Mouse (Mus musculus): ENCODE measurements around the gene Fbxw9. TPM values are rescaled to one million over a fixed set of nuclear protein-coding genes. Genes with fewer than 3 reads are reported as not detected.

The Fbxw9 gene
- polyA plus RNA-seq, 1 experiment from 2014 or later = 36.7 TPM

- peaks cover 38% of the 10 kb centered on the region for H3K4me1 ChIP-seq
- 2% methylated on average over 13 of the region's 13 CpGs for WGBS
- H3K9me3 ChIP-seq = no peaks in the 10 kb centered on the region
- H3K9ac ChIP-seq = peak overlapping the region; percentile 100
- no peaks in the 10 kb centered on the region for H3K27me3 ChIP-seq
- no peak for ATAC-seq (ENCODE audit: insufficient number of reproducible peaks, insufficient read depth, low FRiP score, low TSS enrichment, low read depth)
- peaks cover 52% of the 10 kb centered on the region for H3K36me3 ChIP-seq
- H3K4me2 ChIP-seq = peak overlapping the region; percentile 92
- H3K27ac ChIP-seq = peak overlapping the region; percentile 90
- peak overlapping the region; percentile 99 for H3K4me3 ChIP-seq
Measured at GRCm38 (mm10) chr8:85027516-85027855, 32.4 kb upstream of the Fbxw9 start.

GRCm38 (mm10) chr8:85027922-85028321, 31.9 kb upstream of the Fbxw9 start:
- H3K27me3 ChIP-seq = no peaks in the 10 kb centered on the region
- ATAC-seq (ENCODE audit: insufficient number of reproducible peaks, insufficient read depth, low FRiP score, low TSS enrichment, low read depth) = no peak
- H3K9me3 ChIP-seq = no peaks in the 10 kb centered on the region
- no peak overlapping the region for H3K27ac ChIP-seq
- H3K4me1 ChIP-seq = peaks cover 38% of the 10 kb centered on the region
- H3K36me3 ChIP-seq = peaks cover 52% of the 10 kb centered on the region
- H3K4me2 ChIP-seq = peak overlapping the region; percentile 92
- WGBS = 25% methylated on average over 2 of the region's 2 CpGs
- H3K9ac ChIP-seq = peak overlapping the region; percentile 100
- H3K4me3 ChIP-seq = peak overlapping the region; percentile 99

- Histone ChIP-seq H3K9me3 (no peaks in the 10 kb centered on the region), H3K4me3 (peak overlapping the region; percentile 99; the same call in 1 of the 2 replicates), H3K4me1 (peaks cover 35% of the 10 kb centered on the region), H3K27ac (no peak overlapping the region), H3K36me3 (peaks cover 51% of the 10 kb centered on the region), H3K4me2 (peak overlapping the region; percentile 92; the same call in 1 of the 2 replicates), H3K9ac (peak overlapping the region; percentile 100), H3K27me3 (no peaks in the 10 kb centered on the region)
- 87% methylated on average over 14 of the region's 14 CpGs for WGBS
- no peak for ATAC-seq (ENCODE audit: insufficient number of reproducible peaks, insufficient read depth, low FRiP score, low TSS enrichment, low read depth)
Measured at GRCm38 (mm10) chr8:85029271-85029670, 30.6 kb upstream of the Fbxw9 start.

GRCm38 (mm10) chr8:85032622-85033311, 27.1 kb upstream of the Fbxw9 start:
- Histone ChIP-seq H3K27ac (no peak overlapping the region), H3K27me3 (no peaks in the 10 kb centered on the region), H3K4me2 (no peak overlapping the region), H3K4me1 (peaks cover 31% of the 10 kb centered on the region), H3K4me3 (no peak overlapping the region), H3K9me3 (no peaks in the 10 kb centered on the region), H3K9ac (no peak overlapping the region), H3K36me3 (peaks cover 51% of the 10 kb centered on the region)
- ATAC-seq (ENCODE audit: insufficient number of reproducible peaks, insufficient read depth, low FRiP score, low TSS enrichment, low read depth) = no peak
- WGBS = 84% methylated on average over 4 of the region's 4 CpGs

- no peak overlapping the region for H3K27ac ChIP-seq
- no peaks in the 10 kb centered on the region for H3K9me3 ChIP-seq
- no peak overlapping the region for H3K4me3 ChIP-seq
- no peaks in the 10 kb centered on the region for H3K27me3 ChIP-seq
- 54% methylated on average over 1 of the region's 1 CpGs for WGBS
- peak overlapping the region; percentile 14; the same call in 1 of the 2 replicates for H3K4me2 ChIP-seq
- H3K4me1 ChIP-seq = peaks cover 27% of the 10 kb centered on the region
- no peak overlapping the region for H3K9ac ChIP-seq
- peaks cover 49% of the 10 kb centered on the region for H3K36me3 ChIP-seq
- ATAC-seq (ENCODE audit: insufficient number of reproducible peaks, insufficient read depth, low FRiP score, low TSS enrichment, low read depth) = no peak
Measured at GRCm38 (mm10) chr8:85033867-85034266, 26.0 kb upstream of the Fbxw9 start.

GRCm38 (mm10) chr8:85034764-85035163, 25.1 kb upstream of the Fbxw9 start:
- peak overlapping the region; percentile 81 for H3K4me3 ChIP-seq

GRCm38 (mm10) chr8:85035165-85035727, 24.6 kb upstream of the Fbxw9 start:
- Histone ChIP-seq H3K27ac (peak overlapping the region; percentile 100), H3K36me3 (peaks cover 40% of the 10 kb centered on the region), H3K4me2 (peak overlapping the region; percentile 80), H3K9ac (peak overlapping the region; percentile 95), H3K27me3 (no peaks in the 10 kb centered on the region), H3K9me3 (no peaks in the 10 kb centered on the region), H3K4me1 (peaks cover 30% of the 10 kb centered on the region), H3K4me3 (peak overlapping the region; percentile 81)
- WGBS = 5% methylated on average over 12 of the region's 12 CpGs
- no peak for ATAC-seq (ENCODE audit: insufficient number of reproducible peaks, insufficient read depth, low FRiP score, low TSS enrichment, low read depth)

More at GRCm38 (mm10) chr8:85034764-85035163, 25.1 kb upstream of the Fbxw9 start:
- Histone ChIP-seq H3K9me3 (no peaks in the 10 kb centered on the region), H3K4me1 (peaks cover 30% of the 10 kb centered on the region), H3K27me3 (no peaks in the 10 kb centered on the region), H3K27ac (0 out of 2 replicates have a peak overlapping the region, but pooled peaks have one; percentile 100), H3K36me3 (peaks cover 40% of the 10 kb centered on the region), H3K9ac (peak overlapping the region; percentile 95), H3K4me2 (peak overlapping the region; percentile 80)
- no peak for ATAC-seq (ENCODE audit: insufficient number of reproducible peaks, insufficient read depth, low FRiP score, low TSS enrichment, low read depth)
- 5% methylated on average over 12 of the region's 13 CpGs for WGBS

GRCm38 (mm10) chr8:85035728-85036310, 24.0 kb upstream of the Fbxw9 start:
- peaks cover 34% of the 10 kb centered on the region for H3K4me1 ChIP-seq
- peak overlapping the region; percentile 100 for H3K27ac ChIP-seq
- H3K9ac ChIP-seq = peak overlapping the region; percentile 95
- H3K36me3 ChIP-seq = peaks cover 41% of the 10 kb centered on the region
- no peaks in the 10 kb centered on the region for H3K9me3 ChIP-seq
- WGBS = under 1% methylated on average over 15 of the region's 15 CpGs
- H3K27me3 ChIP-seq = no peaks in the 10 kb centered on the region
- no peak for ATAC-seq (ENCODE audit: insufficient number of reproducible peaks, insufficient read depth, low FRiP score, low TSS enrichment, low read depth)
- H3K4me3 ChIP-seq = peak overlapping the region; percentile 81
- peak overlapping the region; percentile 80 for H3K4me2 ChIP-seq

- Histone ChIP-seq H3K4me3 (peak overlapping the region; percentile 81), H3K9me3 (no peaks in the 10 kb centered on the region), H3K4me1 (peaks cover 37% of the 10 kb centered on the region), H3K9ac (peak overlapping the region; percentile 95), H3K36me3 (peaks cover 42% of the 10 kb centered on the region), H3K4me2 (peak overlapping the region; percentile 80), H3K27ac (peak overlapping the region; percentile 100), H3K27me3 (no peaks in the 10 kb centered on the region)
- peak; percentile 12; the same call in 1 of the 2 replicates for ATAC-seq (ENCODE audit: insufficient number of reproducible peaks, insufficient read depth, low FRiP score, low TSS enrichment, low read depth)
- under 1% methylated on average over 9 of the region's 9 CpGs for WGBS
Measured at GRCm38 (mm10) chr8:85036381-85036717, 23.5 kb upstream of the Fbxw9 start.

GRCm38 (mm10) chr8:85036718-85037365, 23.0 kb upstream of the Fbxw9 start, which contains the start of gene Tnpo2:
Tnpo2 (plus strand) TSS chr8:85036915.
- H3K27me3 ChIP-seq = no peaks in the 10 kb centered on the region
- H3K4me1 ChIP-seq = peaks cover 37% of the 10 kb centered on the region
- no peaks in the 10 kb centered on the region for H3K9me3 ChIP-seq
- H3K4me3 ChIP-seq = peak within 1 kb of the TSS; percentile 81
- under 1% methylated on average over 59 of the region's 59 CpGs for WGBS
- peak within 1 kb of the TSS; percentile 80 for H3K4me2 ChIP-seq
- peaks cover 42% of the 10 kb centered on the region for H3K36me3 ChIP-seq
- peak; percentile 89 for ATAC-seq (ENCODE audit: insufficient number of reproducible peaks, insufficient read depth, low FRiP score, low TSS enrichment, low read depth)
- H3K27ac ChIP-seq = peak within 1 kb of the TSS; percentile 100
- peak within 1 kb of the TSS; percentile 95 for H3K9ac ChIP-seq

- H3K27ac ChIP-seq = peak overlapping the region; percentile 100
- H3K4me2 ChIP-seq = peak overlapping the region; percentile 80
- H3K9me3 ChIP-seq = no peaks in the 10 kb centered on the region
- H3K36me3 ChIP-seq = peaks cover 42% of the 10 kb centered on the region
- WGBS = 0% methylated on average over 14 of the region's 14 CpGs
- no peaks in the 10 kb centered on the region for H3K27me3 ChIP-seq
- ATAC-seq (ENCODE audit: insufficient number of reproducible peaks, insufficient read depth, low FRiP score, low TSS enrichment, low read depth) = peak; percentile 70
- H3K9ac ChIP-seq = peak overlapping the region; percentile 95
- peak overlapping the region; percentile 81 for H3K4me3 ChIP-seq
- H3K4me1 ChIP-seq = peaks cover 37% of the 10 kb centered on the region
Measured at GRCm38 (mm10) chr8:85037366-85037680, 22.5 kb upstream of the Fbxw9 start.

Data from embryonic facial prominence, embryonic 13.5 days (tissue).